Mouse (Mus musculus) megakaryocyte, adult 5-6 weeks (primary cell): ENCODE measurements around the gene Thoc3. TPM values are rescaled to one million over a fixed set of nuclear protein-coding genes. Genes with fewer than 3 reads are reported as not detected.
A peak's percentile ranks its signal among the peaks of the same experiment; 100 is the strongest.
"Not testable (repeated sequence)": the region's sequence is repeated elsewhere in the genome, so short reads cannot be mapped to it uniquely, and the experiment has no call there.

ENCODE experiments used
- ATAC-seq: 2 replicates; pipeline ENCODE4 v1.8.0; 2016; ENCODE audit warnings: mild to moderate bottlenecking, inconsistent platforms; ENCODE audit not compliant: poor library complexity, severe bottlenecking
- total RNA-seq, 2 experiments: library from RNA; stranded (forward) in 1 of 2; stranded (reverse) in 1 of 2; fragments of 153-499, 151-499 nt in 1 of 2; fragments of 221-1000, 200-1000 nt in 1 of 2; gene quantifications; 2 replicates each; pipeline versions ENCODE4 v1.2.3 to v1.2.4; 2015 to 2017

Thoc3 gene
- 15.2 and 16.2 TPM in 2 replicates for total RNA-seq (2015)
- 19.6 and 20.6 TPM in 2 replicates for total RNA-seq (2017)

DNA sequence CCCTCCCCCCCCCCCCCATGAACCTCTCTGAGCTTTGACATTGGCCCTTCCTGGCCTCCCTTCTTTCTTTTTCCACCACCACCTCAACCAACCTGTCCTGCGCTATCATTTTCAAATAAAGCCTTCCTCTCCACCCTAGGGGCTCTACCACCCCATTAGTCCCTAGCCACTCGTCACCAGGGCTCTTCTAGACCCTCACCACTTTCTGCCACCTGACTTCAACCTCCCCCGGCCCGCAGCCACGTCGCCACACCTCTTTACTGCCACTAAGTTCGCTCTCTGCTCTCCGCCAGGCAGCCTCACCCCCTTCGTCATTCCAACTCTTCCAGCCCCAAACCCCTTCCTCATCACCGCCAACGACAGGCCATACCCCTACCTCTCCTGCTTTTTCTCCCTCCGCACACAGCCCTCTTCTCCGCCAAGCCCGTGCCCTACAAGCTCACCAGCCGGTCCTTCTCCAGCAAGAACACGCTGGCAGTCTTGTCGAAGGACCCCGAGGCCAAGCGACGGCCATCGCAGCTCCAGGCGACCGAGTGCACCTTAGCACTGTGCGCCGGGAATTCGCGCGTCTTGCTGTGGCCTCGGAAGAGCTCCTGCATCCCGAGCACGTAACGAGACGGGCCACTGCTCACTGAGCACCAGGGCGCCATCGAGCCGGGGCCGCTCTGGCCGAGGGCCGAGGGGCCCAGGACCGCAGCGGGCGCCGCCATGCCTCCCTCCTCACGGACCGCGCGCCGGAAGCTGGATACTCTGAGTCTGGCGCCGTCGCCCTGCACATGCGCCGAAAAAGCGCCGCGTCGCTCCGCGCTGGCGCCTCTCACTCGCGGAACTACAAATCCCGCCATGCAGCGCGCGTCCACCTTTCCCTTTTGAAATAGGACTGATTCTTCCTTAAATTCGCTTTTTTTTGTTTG is at the start of gene Thoc3:
Gene Thoc3, minus strand, starts transcription at position 752 of the 914 bp plus-strand sequence.
- ATAC-seq: peak; percentile 100

DNA sequence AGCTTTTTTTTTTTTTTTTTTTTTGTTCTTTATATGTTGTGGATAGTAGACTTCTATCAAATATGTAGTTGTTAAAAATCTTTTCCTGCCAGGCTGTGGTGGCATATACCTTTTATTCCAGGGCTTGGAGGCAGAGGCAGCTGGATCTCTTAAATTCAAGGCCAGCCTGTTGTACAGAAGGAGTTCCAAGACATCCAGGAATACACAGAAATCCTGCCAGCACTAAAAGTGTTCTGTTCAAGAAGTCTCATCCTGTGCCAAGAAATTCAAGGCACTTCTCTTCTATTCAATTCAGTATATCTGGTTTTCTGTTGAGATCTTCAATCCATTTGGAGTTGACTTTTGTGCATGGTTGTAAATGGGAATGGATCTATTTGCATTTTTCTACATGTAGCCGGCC is 37.3 kb upstream of the Thoc3 start:
- ATAC-seq: no peak

DNA sequence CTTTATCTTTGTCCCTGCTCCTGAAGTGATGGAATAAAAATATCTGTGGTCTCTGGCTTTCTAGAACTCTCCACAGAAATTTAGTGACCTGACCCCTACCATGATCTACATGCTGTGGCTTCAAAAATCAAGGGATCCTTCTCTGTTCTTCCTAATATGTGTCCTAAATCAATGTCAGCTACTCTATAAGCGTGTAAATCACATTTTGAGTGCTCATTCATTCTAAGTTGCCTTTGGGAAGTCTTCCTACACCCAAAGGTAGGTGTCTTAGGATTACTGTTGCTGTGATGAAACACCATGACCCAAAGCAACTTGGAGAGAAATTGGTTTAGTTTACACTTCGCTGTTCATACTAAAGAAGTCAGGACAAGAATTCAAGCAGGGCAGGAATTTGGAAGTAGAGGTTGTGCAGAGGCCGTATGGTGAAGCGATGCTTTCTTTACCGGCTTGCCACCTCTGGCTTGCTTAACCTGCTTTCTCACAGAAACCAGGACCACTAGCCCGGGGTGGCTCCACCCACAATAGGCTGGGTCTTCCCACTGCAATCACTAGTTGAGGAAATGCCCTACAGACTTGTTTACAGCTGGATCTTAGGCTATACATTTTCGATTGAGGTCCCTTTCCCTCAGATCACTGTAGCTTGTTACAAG is 36.1 kb upstream of the Thoc3 start:
- ATAC-seq: no peak

DNA sequence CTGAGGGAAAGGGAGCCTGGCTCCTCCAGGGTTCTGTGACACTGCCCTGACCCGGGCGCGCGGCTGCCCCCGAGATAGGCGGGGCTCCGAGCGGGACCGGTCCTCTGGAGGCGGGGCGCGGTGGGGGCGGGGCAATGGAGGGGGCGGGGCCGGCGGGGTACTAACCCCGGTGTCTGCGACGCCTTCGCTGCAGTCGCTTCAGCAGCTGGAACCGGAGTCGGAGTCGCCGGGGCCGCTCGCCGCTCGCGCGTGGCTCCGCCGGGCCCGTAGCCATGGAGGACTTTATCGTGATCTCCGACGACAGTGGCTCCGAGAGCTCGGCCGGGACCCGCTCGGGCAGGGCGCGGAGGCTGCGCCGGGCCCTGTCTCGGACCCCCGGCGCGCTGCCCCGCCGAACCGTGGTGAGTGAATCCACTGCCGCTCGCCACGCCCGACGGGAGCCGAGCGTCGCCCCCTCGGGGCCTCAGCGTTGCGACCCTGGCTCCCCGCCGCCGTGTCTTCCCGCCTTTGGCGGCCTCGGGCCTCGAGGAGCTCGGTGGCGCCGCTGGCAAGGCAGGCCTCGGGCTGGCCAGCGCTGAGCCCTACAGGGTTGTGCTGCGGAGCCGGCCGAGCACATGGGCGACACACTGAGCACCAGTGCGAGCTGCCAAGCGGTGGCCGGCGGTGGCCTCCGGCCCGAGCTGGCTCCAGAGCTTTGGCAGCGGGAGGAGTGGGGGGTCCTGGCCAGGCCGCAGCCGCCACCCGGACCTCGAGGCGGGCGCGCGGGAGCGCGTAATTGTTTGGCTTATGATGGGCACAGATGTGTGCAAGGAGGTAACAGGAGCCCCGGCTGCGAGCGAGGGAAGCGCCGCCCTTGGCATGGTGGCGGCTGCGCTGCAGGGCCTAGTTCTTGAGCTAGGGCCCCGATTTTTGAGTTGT is 35.2 kb upstream of the Thoc3 start, which contains the start of gene Simc1:
Gene Simc1, plus strand, starts transcription at position 176 of the 918 bp plus-strand sequence.
- ATAC-seq: peak; percentile 93

DNA sequence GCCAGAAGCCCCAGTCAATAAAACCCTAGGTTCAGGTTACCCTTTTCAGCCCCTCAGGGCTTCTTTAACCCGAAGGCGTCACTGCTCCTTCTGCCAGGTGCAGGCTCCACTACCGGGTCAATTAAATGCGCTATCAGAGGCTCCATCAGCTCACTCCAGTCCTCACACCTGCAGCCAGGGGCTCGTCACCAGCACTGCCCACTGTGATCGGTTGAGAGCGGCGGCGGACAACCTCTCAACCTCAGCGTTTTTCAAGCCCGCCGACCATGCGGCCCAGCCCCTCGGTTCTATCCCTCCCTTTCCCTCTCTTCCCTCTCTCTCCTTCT is 34.6 kb upstream of the Thoc3 start:
- peak; percentile 51 for ATAC-seq

DNA sequence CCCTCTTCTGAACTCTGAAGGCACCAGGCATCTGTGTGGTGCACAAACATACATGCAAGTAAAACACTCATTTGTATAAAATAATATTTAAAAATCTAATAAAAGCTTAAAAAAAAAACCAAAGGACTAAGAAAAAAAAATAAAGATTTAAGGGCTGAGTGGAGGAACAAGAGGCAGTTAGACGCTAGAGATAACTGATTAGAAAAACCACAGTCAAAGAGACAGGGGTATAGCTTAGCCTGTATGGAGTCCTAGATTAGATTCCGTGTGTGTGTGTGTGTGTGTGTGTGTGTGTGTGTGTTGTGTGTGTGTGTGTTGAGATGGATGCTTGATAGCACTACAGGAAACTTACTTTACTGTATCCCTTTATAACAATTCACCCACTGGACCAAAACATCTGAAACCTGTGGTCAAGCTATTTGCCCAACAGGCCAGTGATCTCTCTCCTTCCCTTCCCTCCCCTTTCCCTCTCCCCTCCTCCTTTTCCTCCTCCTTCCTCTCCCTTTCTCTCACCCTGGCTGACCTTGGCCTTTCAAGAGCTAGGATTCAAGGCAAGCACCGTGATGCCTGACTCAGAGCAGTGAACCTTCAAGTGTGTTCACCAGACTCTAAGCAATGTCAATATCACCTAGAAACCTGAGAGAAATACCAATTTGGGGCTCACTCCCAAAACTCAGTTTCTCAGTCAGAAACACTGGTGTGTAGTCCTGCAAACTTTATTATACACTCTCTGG is 33.5 kb upstream of the Thoc3 start:
- no peak for ATAC-seq

DNA sequence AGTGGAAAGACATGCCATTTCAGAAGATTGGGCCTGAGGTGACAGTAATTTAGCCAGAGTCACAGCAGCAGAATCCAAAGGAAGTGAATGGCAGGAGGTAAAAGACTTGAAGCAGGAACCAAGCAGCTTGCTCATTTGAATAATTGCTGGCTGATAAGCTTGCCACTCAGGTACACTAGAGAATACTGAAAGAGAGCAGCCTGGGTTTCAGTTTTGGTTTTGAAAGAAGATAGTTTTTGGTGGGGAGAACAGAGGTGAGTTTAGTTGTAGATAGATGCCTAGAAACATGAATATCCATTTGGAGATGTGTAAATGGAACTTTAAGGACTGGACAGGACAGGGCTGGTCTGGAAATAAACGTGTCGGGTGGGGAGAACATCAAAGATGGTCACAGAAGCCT is 32.7 kb upstream of the Thoc3 start:
- ATAC-seq: no peak

DNA sequence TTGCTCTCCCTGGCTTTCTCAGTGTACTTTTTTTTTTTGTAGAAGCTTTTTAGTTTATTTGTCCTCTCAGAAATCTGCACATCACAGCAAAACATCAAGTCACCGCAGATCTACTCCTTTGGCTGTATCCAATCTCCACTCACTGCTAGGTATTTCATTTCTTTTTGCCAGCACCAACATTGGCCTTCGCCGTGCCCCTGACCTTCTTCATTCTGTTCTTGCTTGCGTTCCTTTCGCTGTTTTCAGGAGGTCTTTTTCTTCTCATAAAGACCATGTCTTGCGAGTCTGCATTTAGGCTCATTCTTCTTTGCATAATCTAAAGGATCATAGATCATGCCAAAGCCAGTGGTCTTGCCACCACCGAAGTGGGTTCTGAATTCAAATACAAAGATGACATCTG is 30.9 kb upstream of the Thoc3 start:
- ATAC-seq: not testable (repeated sequence)

DNA sequence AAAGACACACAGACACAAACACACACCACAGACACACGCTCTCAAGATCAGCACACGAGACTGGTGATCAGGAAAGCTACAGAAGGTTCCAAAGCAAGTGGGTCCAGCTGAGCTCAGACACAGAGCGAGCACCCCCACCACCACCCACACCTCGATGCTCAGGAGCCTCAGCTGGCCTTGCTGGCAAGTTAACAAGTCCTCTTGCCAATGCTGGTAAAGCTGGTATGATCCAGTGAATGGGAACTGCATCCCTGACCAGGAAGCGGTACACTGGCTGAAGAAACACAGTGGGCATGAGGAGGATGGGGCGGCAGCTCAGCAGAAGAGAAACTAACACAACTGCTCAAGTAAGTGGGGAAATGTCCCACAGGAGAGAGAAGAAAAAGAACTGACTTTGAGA is 22.7 kb upstream of the Thoc3 start:
- no peak for ATAC-seq

DNA sequence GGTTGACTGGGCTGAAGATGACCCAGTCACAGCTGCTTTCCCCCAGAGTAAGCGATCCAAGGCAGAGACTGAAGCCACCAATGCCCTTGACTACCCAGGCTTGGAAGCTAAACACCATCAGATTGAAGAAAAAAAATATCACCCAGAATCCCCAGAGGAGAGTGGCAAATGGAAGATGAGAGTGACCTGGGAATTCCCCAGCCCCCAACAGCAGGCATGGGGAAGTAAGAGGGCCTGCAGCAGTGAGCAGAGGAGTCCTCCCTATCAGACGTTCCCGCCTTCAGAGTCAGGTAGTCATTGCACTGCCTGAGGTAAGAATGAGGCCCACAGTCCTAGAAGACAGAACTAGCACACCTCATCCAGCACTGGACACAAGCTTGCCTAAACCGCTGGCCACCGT is 21.8 kb upstream of the Thoc3 start:
- no peak for ATAC-seq

DNA sequence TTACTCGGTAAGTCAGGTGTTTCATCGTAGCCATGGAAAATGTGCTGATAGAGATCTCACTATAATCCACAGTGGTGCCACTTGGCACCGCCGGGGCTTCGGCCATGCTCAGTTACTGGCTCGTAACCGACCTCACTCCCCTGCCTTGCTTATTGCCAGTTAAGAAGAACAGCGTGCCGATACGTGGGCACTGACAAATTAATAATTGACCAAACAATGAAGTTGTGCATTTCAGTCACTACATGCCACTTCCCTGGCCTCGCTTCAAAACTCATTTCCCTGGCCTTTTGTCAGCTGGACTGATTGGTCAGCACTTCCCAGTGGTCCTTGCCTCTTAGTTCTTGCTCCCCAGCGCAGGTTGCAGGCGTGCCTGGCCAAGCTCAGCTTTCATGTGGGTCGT is 12.8 kb upstream of the Thoc3 start:
- ATAC-seq: no peak

DNA sequence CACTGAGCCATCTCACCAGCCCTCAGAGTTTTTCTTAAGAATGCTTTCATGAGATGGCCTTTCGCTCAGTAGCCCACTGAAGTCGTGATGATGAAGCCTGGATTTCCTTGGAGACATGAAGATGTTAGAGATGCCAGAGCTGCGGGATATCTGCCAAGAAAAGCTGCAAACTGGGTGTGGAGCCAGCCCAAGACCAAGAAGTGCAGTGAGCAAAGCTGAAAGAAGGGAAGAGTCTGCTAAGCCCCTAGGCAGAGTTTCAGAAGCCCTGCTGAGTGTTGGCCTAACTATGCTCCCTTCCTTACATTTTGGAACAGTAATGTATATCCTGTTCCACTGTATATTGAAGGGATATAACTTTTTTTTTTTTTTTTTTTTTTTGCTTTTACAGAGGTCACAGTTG is 10.6 kb upstream of the Thoc3 start:
- ATAC-seq: no peak

DNA sequence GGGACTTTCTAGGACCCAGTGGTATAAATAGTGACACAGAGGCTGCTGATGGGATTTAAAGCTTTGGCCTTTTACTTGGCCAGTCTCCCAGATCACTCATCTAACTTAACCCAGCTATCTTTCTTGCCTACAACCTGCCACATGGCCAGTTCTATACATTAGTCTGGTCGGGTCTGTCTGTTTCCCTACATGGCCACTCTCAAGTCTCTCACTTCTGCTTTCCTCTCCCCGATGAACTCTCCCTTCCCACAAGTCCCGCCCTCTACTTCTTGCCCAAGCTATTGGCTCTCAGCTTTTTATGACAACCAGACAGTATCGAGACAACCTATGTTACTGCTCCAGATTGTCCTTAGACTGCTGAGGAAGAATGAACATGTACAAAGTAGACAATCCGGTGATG is 7.1 kb upstream of the Thoc3 start:
- ATAC-seq: peak; percentile 98

DNA sequence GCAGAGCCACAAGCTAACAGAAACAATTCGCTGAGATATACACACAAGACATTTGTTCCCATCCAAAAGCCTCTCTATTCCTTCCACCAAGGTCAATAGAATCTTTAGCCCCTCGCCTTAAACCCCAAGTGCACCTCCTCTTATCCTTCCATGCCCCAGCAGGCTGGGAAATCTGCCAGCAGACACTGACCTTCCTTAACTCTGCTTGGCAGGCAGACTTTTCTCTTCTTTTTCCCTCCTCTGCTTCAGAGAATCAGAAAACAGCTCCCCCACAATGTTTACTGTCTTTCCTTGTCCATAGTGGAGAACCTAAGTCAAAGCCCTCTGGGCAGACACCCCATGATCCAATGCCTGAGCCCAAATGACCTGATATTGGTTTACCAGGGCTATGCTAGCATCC is 6.3 kb upstream of the Thoc3 start:
- ATAC-seq: no peak

DNA sequence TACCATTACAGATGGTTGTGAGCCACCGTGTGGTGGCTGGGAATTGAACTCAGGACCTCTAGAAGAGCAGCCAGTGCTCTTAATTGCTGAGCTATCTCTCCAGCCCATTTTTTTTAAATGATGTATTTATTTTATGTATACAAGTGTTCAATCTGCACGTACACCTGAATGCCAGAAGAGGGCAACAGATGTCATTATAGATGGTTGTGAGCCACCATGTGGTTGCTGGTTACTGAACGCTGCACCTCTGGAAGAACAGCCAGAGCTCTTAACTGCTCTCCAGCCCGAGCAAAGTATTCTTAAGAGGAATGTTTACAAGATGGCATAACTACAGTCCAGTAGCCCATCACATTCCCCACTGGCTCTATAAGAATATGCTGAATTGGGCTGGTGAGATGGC is 3.3 kb upstream of the Thoc3 start:
- no peak for ATAC-seq

DNA sequence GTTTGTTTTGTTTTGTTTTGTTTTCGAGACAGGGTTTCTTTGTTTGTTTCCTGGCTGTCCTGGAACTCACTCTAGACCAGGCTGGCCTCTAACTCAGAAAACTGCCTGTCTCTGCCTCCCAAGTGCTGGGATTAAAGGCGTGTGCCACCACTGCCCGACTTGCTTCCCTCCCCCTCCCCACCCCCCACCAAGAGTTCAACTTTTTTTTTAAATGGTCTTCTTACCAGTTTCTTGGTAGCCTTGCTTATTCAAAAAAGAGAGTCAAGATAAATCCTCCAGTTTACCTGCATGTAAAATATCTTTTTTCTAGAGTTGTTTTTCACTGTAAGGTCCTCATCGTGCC is 334 bp upstream of the Thoc3 start:
- no peak for ATAC-seq

DNA sequence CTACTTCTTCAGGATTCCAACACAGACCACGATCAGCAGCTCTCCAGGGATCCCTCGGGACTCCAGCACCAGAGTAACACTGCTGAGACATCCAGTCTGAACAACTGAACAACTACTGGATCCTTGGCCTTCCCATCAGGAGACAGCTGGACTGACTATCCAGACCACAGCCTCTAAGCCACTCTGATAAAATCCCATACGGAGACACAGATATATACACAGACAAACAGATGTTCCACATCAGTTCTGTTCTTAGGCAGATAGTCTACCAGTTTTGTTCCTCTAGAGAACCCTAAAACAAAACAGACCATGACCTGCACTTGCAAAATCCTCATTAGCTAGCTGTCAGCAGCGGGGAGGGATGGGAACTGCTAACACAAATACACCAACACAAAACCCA is 9.4 kb downstream of the Thoc3 start:
- ATAC-seq: no peak

DNA sequence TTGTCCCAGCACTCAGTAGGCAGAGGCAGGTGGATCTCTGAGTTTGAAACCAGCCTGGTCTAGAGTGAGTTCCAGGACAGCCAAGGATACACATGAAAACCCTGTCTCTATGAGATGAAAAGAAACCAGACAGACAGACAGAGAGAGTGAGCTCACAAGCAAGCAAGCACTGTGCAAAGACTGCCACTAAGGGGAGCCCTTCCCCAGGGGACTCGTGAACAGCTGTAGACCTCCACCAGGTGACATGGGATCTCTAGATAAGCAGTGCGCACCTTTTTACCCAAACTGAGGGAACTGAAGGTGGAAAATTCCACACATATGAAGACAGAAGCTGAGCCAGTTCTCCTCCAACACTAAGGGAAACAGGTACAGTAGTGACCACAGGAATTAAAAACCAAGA is 11.6 kb downstream of the Thoc3 start:
- ATAC-seq: peak; percentile 63; the same call in 1 of the 2 replicates

DNA sequence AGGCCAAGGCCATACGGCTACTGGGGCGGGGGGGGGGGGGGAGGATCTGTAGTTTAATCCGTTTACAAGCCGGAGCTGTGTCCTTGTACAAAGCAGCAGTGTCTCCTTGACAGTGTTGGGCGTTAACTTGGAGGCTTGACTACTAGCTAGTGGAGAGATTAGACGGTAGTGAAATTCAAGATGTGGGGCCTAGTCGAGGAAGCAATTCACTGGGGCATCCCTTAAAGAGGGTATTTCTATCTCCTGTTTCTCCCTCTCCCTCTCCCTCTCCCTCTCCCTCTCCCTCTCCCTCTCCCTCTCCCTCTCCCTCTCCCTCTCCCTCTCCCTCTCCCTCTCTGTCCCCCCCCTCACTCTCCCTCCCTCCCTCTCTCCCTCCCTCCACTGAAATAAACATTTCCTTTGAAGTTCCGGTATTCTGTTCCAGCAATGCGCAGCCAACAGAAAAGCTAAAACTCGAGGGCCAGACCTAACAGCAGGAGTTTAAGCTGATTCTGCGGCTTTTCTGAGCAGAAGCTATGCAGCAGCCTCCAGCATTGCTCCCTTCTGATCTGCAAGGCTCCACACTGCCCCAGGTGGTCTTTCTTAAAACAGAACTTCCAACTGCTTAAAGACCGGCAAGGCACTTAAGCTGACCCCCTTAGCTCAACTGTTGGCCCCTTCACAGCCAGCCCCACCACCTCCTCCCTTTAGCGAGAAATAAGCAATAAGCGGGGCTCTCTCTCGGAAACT is 21.0 kb downstream of the Thoc3 start:
- ATAC-seq: no peak
